Mouse (Mus musculus) ES-CJ7 (cell line): ENCODE measurements around the gene Cemip.

Experiments used
- DNase-seq: peaks from one replicate; pipeline ENCODE4 v3.0.0; 2011; ENCODE audit warnings: low read depth, low spot score

Gene Cemip

GRCm38 (mm10) chr7:83966047-83966818 is 120.1 kb downstream of the Cemip start:
- DNase-seq = peak; percentile 14

- no peak for DNase-seq
Observed at GRCm38 (mm10) chr7:83965181-83965580, 121.1 kb downstream of the Cemip start.

- no peak for DNase-seq
Observed at GRCm38 (mm10) chr7:83952511-83952910, 133.8 kb downstream of the Cemip start.

DNA sequence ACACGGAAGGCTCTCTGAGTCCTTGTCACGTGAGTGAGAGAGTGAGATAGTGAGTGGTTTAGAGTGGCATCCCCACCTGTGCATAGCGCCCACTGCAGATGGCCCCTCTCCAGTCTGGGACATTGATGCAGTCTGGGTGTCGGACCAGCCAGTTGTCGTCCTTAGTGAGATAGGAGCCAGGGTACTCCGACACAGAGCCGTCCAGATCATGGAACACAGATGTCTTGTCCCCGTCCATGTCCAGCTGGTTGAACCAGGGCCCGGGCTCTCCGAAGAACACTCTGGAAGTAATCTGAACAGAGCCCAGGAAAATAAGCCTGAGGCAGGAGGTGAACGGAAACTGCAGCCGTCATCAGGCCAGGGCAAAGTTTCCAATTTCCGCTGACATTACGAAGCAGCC is 135.0 kb downstream of the Cemip start:
- DNase-seq = no peak

DNA sequence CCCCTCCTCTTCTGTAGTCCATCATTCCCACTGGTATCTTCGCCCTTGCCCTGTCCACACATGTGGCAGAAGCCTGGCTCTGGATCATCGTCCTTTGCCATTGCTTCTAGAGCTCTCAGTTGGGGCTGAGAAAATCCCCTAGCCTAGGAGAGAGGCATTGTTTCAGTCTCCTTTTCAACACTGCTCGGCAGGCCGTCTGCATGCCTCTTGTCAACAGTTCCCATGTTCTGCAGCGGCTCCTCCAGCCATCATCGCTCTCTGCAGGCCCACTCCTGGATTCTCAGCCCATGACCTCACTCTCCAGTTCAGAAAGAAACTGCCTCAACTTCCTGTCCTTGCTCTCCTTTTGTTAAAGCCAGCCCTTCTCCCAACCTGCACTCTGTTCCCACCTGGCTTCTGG is 136.6 kb downstream of the Cemip start:
- no peak for DNase-seq

GRCm38 (mm10) chr7:83948743-83949142 is 137.6 kb downstream of the Cemip start:
- DNase-seq = no peak

- no peak for DNase-seq
Observed at GRCm38 (mm10) chr7:83941701-83942101, 144.6 kb downstream of the Cemip start.

- no peak for DNase-seq
Observed at GRCm38 (mm10) chr7:83940136-83940535, 146.2 kb downstream of the Cemip start.

DNA sequence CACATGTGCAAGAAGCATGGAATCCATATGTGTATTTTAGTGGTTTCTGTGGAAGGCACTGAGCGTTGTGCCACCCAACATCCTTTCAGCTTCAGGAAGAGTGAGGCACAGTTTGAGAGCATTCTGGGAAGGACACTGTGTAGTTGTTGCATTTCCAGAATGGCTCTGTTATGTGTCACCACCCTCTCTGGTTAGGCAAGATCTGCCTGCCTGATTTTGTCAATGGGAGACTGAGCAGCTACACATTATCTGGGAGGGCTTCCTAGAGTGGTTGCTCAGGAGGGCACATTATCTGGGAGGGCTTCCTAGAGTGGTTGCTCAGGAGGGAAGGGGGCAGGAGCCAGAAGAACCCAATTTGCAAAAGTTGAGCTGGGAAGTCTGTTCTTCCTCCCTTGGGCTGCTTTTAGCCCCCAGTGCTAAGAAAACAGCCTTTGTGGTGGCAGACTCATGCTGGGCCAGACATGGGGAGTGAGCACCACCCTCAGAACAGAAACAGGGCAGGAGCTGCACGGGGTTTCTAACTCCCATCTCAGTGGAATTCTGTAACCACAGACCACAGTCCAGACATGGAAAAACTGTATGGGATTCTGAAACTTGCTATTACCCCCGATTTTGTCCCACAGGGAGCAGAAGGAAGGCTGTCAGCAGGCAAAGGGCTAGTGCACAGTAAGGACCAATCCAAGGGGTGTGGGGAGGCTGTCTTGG is 147.1 kb downstream of the Cemip start:
- no peak for DNase-seq

GRCm38 (mm10) chr7:83921637-83922036 is 164.7 kb downstream of the Cemip start:
- no peak for DNase-seq

DNA sequence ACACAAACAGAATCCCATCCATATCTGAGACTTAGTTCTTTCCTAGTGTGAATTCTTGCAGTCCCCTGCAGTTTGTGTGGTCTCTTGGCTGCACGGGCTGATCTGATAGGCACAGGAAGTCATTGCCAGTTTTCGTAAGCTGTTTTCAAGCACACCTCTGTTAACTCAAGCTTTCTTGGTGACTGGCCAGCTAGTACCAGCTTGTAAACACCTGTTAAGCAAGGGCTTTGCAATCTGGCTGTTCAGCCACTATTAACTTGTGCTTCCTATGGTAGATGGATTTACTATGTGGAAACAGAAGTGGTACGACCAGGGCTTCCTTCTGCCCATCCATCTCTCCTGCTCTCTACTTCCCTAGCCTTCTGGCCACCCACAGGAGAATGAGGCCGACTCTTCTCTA is 166.1 kb downstream of the Cemip start:
- DNase-seq = no peak

- DNase-seq = peak; percentile 74
Observed at GRCm38 (mm10) chr7:83914566-83914965, 171.7 kb downstream of the Cemip start.

- no peak for DNase-seq
Observed at GRCm38 (mm10) chr7:83913995-83914394, 172.3 kb downstream of the Cemip start.

- DNase-seq = no peak
Observed at GRCm38 (mm10) chr7:83913405-83913932, 172.8 kb downstream of the Cemip start.

DNA sequence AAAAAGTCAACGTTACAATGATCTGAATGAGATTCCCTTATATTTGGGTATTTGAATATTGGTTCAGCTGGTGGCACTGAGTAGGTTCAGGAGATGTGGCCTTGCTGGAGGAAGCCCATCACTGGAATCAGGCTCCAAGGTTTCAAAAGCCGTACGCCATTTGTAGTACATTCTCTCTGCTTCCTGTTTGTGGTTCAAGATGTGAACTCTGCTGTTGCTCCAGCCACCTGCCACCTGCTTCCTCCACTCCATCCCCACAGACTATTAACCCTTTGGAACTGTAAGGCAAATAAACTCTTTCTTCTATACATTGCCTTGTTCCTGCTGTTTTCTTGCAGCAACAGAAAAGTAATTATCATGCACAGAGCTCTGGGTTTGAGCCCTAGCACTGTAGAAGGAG is 174.4 kb downstream of the Cemip start:
- no peak for DNase-seq

DNA sequence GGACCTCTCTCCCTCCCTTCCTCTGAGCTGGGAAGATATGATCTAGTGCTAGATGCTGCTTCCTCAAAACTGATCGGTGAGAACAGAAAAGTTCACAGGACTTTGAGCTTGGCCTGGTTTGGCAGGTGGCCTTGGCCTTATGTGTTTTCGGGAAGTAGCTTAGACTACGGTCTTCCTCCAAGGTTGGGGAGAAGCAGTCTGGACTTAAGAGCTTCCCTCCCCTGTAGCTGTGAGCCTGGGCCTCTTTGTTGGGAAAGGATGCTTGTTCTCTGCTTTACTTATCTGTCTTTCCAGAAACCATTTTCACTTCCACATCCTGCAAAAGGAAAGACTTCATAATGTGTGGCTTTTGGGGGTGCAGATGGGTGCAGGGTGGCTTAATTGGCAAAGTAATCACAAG is 181.5 kb downstream of the Cemip start:
- DNase-seq = no peak

DNA sequence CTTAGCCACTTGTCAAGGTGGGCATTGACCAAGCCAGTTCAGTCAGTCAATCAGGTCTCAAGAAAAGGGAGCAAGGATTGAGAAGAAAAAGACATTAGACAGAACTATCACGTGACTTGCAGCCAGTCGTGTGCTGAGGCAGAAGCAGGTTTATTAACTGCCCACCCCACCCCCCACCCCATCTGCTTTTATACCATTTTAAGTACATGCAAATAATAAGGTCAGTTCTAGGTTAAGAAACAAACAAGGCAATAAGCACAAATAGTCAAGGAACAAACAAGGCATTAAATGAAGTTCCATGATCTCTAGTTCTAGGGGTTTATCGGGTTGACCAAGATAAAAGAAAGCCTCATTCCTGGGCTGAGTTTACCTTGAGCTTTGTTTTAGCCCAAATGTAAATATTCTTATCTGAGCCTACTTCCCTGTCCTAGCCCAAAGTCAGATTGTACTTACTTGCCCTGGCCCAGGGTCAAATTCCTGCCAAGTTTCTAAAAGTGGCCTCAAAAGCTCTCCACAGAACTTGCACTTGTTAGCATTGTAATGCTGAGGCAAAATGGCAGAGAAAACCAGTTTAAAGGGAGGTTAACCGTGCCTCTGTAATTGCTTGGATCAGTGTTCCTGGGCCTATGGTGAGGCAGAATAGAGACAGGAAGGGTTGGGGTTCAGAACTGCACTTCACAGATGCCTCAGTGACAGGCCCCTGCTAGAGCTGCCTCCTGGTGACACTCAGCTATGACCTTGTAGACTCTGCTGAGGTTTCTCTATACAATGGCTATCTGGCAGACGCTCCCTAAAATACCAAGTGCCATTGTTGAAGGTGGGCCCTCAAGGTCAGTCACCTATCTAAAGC is 183.8 kb downstream of the Cemip start:
- DNase-seq = peak; percentile 93

GRCm38 (mm10) chr7:83901425-83901824 is 184.9 kb downstream of the Cemip start:
- no peak for DNase-seq

DNA sequence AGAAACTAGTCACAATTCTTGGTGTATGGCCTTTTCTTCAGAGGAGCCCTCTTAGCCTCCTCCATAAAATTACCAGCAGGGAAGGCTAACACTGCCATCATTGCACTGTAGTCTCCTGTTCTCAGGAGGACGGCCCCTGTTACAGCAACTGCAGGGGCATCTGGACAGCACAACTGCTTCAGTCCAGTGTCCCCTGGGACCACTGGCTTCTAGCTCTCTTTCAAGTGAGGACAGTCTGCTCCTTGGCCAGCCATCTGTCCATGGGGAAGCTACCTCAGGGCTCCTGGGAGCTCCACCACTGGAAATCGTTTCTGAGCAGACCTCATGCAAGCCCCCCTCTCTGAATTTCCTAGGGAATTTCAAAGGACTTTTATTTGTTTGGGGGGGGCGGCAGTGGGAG is 185.8 kb downstream of the Cemip start:
- DNase-seq = no peak

DNA sequence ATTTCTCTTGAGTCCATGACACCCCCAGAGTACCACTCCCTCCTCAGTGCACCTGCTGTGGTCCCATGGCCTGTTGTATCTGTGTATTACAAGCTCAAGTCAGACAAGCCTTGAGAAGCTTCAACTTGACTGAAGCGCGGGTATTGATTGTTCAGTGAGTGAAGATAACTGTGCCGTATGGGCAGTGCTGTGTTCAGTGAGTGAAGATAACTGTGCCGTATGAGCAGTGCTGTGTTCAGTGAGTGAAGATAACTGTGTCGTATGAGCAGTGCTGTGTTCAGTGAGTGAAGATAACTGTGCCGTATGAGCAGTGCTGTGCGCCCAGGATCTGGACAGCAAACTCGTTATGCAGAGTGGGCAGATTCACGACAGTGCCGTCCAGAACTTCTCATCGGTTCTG is 188.0 kb downstream of the Cemip start:
- no peak for DNase-seq

- DNase-seq = no peak
Observed at GRCm38 (mm10) chr7:83896077-83896740, 190.1 kb downstream of the Cemip start.
